Mouse (Mus musculus): ENCODE measurements around the gene Glt1d1.
A peak's percentile ranks its signal among the peaks of the same experiment; 100 is the strongest.

Glt1d1 gene

DNA sequence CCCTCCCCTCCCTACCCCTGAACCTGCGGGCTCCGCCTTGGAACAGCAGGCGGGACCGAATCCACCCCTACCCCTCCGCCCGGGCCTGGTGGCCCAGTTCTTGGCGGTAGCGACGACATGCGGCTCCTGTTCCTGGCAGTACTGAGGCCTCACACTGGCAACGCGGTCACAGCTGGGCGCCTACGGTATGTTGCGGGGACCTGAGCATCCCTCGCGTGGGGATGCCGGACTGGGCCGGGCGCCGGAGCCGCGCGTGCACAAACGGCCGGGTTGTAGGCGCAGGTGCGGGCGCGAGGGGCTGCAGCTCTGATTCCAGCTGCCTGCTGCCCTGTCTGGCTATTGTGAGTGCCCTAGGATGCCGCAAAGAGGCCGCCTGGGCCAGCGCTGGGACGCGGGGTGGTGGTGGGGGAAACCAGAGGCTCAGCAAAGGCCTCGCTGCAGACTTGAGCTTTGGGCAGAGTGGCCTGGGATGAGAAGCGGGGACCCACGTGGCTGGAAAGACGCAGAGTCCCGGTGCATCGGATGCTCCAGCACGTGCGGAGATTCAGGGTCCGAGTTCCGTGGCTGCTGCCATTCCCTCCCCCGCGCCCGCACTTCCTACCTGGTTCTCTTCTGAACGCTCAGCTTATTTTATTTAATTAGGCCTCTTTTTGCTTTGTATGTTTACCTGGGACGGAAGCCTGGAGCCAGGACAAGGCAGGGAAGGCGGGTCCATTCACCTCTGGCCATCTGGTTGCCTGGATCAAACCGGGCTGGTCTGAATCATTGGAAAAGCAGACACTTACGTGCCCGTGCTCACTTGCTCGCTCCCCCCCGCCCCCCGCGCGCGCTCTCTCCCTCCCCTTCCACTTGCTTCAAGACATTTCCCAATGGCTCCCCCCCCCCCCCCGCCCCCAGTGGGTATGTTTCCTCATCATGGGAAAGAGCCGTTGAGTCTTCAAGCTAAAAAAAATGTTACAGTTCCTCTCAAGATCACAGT is at the start of gene Glt1d1, which contains the start of gene Slc15a4:
Glt1d1 (plus strand) TSS at position 96 of the 979 bp plus-strand sequence.
Slc15a4 (minus strand) TSS at position 731 of the 979 bp plus-strand sequence.
- peak; percentile 65 to 73 for DNase-seq

DNA sequence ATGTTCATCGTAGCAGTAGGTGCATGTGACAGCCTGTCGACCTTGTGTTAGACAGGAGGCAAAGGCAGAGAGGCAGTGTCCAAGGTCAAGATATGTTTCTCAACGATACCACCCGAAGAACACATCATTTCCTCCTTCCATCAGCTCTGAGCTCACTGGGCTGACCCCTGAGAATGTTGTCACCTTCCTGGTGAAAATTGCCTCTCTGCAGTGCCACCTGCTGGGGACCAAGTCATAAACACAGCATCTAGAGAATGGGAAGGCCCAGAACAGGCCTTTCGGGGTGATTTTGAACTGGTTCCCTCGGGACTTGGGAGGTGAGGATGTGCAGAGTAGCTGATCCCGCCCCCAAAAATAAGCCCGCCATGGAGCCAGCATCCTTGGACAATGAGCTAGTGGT is 48.4 kb upstream of the Glt1d1 start:
- peak; percentile 44 to 53 for DNase-seq

GRCm38 (mm10) chr5:127587854-127588253 is 44.2 kb upstream of the Glt1d1 start:
- peak in 1 of 2 experiments; percentile 24 for DNase-seq

DNA sequence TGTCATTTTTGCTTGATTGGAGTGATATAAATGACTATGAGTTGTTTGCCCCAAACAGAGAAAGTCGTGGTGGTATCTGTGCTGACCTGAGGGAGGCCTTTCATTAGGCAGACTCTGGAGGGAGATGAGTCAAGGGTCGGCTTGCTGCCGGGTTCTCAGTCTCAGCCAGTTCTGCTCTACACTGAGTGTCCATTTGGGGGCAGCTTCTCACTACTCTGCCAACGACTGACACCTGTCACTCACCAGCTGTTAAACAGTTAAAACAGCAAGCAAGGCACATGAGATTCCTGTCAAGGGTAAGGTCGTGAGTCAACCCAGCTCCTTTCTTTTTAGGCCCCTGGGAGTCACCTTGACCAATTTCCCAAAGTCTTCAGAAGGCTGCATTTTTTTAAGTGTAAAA is 39.7 kb upstream of the Glt1d1 start:
- no peak for DNase-seq

GRCm38 (mm10) chr5:127592854-127593253 is 39.2 kb upstream of the Glt1d1 start:
- peak; percentile 55 to 61 for DNase-seq

DNA sequence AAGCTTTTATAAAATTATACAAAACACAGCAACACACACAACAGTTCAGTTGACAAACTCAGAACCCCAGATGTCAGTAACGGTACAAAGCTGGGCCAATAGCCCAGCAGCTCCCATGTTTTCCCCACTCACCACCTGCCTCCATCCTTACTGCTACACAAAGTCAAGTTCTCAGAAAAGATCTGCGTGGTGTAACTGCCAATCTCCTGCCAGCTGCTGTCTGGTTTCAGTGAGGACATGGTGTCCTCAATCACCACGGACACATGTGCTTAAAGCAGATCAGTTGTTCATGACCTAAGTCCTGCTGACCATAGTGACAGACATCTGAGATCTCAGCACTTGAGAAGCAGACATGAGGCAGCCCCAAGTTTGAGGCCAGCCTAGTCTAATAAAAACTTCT is 36.4 kb upstream of the Glt1d1 start:
- DNase-seq: no peak

DNA sequence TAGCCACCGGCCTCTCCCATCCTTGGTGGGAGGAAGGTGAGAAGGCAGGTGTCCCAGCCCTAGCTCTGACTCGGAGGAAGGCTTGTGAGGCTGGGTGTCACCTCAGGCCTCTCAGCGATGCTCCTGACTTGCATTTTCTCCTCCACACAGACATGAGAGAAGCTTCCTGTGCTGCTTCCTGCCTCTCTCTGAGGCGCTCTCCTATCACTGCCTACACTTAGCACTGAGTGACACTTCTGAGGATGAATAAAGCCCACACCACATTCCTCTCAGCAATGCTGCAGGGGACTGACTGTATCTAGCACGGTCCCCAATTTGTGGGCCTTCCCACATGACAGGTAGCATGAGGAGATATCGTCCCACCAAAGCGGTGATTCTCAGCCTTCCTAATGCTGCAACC is 35.2 kb upstream of the Glt1d1 start:
- no peak for DNase-seq

GRCm38 (mm10) chr5:127602996-127603395 is 29.1 kb upstream of the Glt1d1 start:
- no peak for DNase-seq

DNA sequence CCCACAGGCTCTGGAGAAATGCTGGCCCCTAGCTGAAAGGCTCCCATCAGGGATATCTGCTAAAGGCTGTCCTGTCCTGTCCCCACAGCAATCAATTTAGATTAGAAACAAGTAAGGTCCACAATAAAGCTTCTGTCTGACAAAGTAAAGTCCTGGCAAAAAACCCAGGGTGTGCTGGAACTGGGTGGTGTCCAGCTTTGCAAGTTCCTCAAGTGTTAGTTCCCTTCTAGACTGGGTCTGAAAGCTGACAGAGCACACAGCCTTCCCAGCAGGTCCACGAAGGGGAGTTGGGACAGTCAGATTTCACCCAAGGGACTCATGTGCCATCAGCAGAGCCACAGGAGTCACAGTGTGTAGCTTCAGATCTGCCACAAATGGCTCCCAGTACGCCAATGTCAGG is 24.6 kb upstream of the Glt1d1 start:
- no peak for DNase-seq

GRCm38 (mm10) chr5:127609191-127609714 is 22.8 kb upstream of the Glt1d1 start:
- no peak for DNase-seq

DNA sequence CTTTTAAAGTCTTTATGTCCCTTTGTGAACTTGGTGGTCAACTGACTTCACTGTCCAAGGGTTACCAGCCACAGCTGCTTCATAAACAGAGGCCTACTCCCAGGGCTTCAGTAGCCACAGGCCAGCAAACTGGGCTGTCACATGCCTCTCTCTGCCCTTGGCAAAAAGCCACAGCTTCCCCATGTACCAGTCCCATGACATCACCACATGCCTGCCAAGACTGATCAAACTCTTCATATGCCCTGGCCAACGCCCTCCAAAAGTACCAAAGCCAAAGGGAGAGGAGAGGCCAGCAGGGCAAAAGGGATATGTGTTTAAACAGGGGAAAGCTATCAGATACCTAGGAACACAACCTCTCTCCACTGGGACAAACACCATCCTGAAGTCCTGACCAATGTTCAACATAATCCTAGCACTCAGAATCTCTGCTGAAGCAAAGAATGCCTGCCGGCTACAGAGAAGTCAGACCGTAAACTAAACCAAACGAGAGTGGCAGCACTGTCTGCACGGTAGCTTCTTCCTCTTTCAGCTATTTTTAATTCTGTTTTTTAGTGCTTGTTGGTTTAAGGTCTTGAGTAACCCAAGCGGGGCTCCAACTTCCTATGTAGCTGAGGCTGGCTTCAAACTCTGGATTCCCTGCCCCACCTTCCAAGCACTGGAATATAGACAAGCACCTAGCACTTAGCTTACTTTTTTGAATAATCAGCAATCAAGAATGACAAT is 21.1 kb upstream of the Glt1d1 start:
- DNase-seq: peak; percentile 58 to 65

DNA sequence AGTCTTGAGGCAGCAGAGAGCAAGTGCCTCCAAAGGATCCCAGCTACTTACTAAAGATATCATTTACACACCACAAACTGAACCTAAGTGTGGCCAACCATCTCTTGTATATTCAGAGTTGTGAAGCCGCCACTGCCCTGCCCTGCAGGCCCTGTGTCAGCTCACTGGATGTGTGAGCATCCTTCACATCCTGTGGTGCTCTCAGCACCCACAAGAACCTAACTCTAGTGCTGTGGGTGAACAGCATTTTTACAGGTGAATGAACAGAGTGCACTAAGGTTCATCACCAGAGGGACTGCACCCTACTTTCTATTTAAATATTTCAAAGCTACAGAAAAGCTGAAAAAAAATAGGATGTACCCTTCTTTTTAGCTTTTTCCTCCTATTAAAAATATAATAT is 20.2 kb upstream of the Glt1d1 start:
- DNase-seq: no peak

GRCm38 (mm10) chr5:127612397-127612796 is 19.7 kb upstream of the Glt1d1 start:
- no peak for DNase-seq

- DNase-seq: no peak
These were observed 16.6 kb upstream of the Glt1d1 start for GRCm38 (mm10) chr5:127615459-127615858.

- DNase-seq: peak in 1 of 2 experiments; percentile 24
These were observed 15.9 kb upstream of the Glt1d1 start for GRCm38 (mm10) chr5:127616151-127616550.

- peak; percentile 99 for DNase-seq
These were observed 15.0 kb upstream of the Glt1d1 start for GRCm38 (mm10) chr5:127616884-127617635.

DNA sequence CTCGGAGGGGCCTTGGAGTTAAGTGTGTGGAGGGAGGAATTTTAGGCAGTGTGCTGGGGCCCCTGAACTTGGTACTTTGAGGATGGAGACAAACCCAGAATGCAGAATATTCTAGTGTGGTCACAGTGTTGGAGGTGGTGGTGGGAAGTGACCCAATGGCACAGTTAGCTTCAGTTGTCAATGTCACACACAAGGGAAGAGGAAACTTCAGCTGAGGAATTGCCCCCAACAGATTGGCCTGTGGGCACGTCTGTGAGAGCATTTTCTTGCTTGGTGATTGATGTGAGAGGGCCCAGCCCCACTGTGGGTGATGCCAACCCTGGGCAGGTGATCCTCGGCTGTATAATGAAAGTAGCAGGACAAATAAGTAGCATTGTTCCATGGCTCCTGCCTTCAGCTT is 13.2 kb upstream of the Glt1d1 start:
- DNase-seq: no peak

- DNase-seq: no peak
These were observed 11.7 kb upstream of the Glt1d1 start for GRCm38 (mm10) chr5:127620371-127620770.

DNA sequence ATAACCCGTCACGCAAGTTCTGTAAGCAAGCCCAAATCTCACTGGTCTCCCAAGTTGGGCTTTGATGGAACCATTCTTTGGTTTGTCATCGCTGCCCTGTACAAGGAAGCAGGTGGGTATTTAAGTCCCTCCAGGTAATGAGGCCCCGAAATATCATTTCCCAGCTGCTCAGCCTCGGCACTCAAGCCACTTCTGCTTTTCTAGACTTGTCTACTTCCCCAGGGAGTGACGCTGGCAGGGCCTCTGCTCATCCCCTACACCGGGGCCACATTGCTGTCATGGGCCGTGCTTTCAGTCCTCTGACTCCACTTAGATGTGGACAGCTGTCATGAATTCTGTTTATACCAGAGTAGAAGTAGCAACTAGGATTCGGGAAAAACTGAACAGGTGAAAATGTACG is 11.0 kb upstream of the Glt1d1 start:
- no peak for DNase-seq

DNA sequence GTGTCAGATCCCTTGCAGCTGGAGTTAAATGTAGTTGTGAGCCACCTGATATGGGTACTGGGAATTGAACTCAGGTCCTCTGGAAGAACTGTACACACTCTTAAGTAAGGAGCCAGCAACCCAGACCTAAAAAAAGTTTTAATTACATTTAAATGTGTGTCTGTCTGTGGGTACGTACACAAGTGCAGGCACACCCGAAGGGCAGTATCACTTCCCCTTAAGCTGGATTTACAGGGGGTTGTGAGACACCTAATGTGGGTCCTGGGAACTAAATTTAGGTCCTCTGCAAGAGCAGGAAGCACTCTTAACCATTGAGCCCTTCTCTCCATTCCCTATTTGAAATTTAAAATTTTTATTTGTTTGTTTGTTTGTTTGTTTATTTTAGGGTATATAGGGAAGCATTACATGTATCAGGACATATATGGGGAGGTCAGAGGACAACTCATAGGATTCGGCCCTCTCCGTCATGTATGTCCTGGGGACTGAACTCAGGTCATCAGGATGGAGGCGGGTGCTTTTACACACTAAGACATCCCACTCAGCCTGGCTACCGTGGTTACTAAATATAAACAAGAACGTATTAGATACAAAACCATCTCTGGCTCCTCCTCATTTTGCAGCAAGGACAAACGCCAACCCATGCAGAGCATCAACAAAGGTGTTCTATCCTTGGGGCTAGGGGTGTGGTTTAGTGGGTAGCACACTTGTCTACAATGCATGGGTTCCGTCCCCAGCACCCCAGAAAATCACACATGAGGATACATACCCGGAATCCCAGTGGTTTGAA is 7.4 kb upstream of the Glt1d1 start:
- DNase-seq: no peak

- DNase-seq: no peak
These were observed 4.8 kb upstream of the Glt1d1 start for GRCm38 (mm10) chr5:127627242-127627641.

DNA sequence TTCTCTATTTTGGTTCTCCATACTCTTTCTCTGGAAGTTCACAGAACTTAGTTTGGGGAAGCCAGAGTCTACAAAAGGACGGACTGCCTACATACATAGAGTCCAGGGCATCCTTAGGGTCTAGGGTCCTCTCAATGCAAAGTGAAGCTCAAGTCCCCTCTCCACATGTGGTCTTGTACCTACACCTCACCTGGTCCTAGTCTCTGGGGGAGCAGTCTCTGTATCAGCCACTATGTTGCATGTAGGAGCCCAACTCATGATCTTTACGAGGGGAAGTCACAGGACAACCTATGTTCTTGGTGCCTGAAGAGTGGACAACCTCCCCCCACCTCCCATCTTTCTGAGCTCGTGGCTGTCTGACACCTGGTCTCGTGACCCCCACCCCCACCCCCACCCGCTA is 391 bp upstream of the Glt1d1 start:
- DNase-seq: no peak

Measured in cerebellum, postnatal 10 days (tissue).